Mouse (Mus musculus): ENCODE data around the gene Aloxe3. TPM values are rescaled to one million over a fixed set of nuclear protein-coding genes. Genes with fewer than 3 reads are reported as not detected.

Aloxe3 gene
- total and polyA plus RNA-seq, 3 experiments, result 0.13 TPM; not detected in 2

DNA sequence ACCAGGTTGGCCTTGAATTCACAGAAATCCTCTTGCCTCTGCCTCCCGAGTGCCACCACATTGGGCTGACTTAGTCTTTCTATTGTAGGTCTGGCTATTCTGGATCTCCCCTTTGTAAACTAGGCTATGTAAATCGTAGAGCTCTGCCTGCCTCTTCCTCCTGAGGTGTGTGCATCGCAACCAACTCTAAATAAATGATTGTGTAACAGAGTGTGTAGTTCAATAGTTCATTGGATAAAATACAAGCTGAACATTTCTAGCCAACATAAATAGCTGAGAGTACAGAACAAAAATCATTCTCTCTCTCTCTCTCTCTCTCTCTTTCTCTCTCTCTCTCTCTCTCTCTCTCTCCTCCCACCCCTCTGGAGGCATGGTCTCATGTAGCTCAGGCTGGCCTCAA, 11.1 kb upstream of the Aloxe3 start:
- no peak for DNase-seq (ENCODE audit: low read depth, low spot score)
- no peaks in the 10 kb centered on the region; the same call in 1 of the 2 replicates for H3K79me2 ChIP-seq (ENCODE audit: control insufficient read depth, insufficient read depth, low read length, poor library complexity)
- no peak overlapping the region for H3K4me3 ChIP-seq (ENCODE audit: control insufficient read depth in 1 of 2, insufficient read depth in 1 of 2, low read depth in 2 of 2, low read length in 2 of 2)
- H3K27me3 ChIP-seq (ENCODE audit: control insufficient read depth in 1 of 2, insufficient read depth in 2 of 2, low read length in 2 of 2), result no peaks in the 10 kb centered on the region
- TF ChIP-seq POLR2AphosphoS5 (IDR thresholded peaks at IDR 0.05; ENCODE audit: borderline replicate concordance, low read depth, low read length), result no peak
- no peak for TF ChIP-seq KAT2A (conservative IDR thresholded peaks at IDR 0.05; ENCODE audit: low read depth, low read length)
- peak; percentile 62; the same call in 1 of the 2 replicates for TF ChIP-seq JUND (IDR thresholded peaks at IDR 0.05; ENCODE audit: low read depth, low read length)
- H3K36me3 ChIP-seq (ENCODE audit: control insufficient read depth in 1 of 2, insufficient read depth in 2 of 2, low read length in 2 of 2), result peaks cover 0 to 11% of the 10 kb centered on the region in 2 experiments; a peak in 2 of 4 replicates
- H3K4me1 ChIP-seq (ENCODE audit: control insufficient read depth in 1 of 2, insufficient read depth in 2 of 2, low read length in 2 of 2), result peaks cover 0 to 22% of the 10 kb centered on the region in 2 experiments; a peak in 2 of 4 replicates
- H3K9me3 ChIP-seq (replicated peaks; ENCODE audit: insufficient read depth, low read length), result no peaks in the 10 kb centered on the region
- H3K9ac ChIP-seq (ENCODE audit: control insufficient read depth, low read depth, low read length, poor library complexity, severe bottlenecking), result no peak overlapping the region
- no peak overlapping the region for H3K27ac ChIP-seq (ENCODE audit: control insufficient read depth, low read depth, low read length)

DNA sequence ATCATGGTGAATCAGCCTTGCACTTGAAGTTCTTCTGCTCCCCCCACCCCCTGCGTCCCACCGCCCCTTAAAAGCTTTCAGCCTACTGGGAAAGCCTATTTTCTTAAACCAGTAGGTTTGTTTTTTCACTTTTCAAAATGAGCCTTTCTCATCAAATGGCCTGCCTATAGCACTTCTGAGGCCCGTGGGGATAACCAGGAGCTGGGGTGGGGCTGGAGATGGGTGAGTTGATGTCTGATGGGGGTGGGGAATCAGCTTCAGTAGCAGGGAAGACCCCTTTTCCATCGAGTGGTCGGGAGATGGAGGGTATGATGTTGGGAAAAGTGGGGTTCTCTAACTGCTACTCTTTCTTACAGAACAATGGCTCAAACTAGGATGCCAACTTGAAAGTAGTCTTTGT, 8.9 kb upstream of the Aloxe3 start:
- Histone ChIP-seq H3K4me1 (ENCODE audit: control insufficient read depth in 1 of 2, insufficient read depth in 2 of 2, low read length in 2 of 2) (peaks cover 0 to 14% of the 10 kb centered on the region in 2 experiments; a peak in 2 of 4 replicates), H3K36me3 (ENCODE audit: control insufficient read depth in 1 of 2, insufficient read depth in 2 of 2, low read length in 2 of 2) (peaks cover 0 to 9% of the 10 kb centered on the region in 2 experiments; a peak in 2 of 4 replicates), H3K9me3 (replicated peaks; ENCODE audit: insufficient read depth, low read length) (no peaks in the 10 kb centered on the region), H3K4me3 (ENCODE audit: control insufficient read depth in 1 of 2, insufficient read depth in 1 of 2, low read depth in 2 of 2, low read length in 2 of 2) (no peak overlapping the region; a peak in 1 of 4 replicates), H3K9ac (ENCODE audit: control insufficient read depth, low read depth, low read length, poor library complexity, severe bottlenecking) (no peak overlapping the region), H3K27ac (ENCODE audit: control insufficient read depth, low read depth, low read length) (no peak overlapping the region), H3K27me3 (ENCODE audit: control insufficient read depth in 1 of 2, insufficient read depth in 2 of 2, low read length in 2 of 2) (no peaks in the 10 kb centered on the region), H3K79me2 (ENCODE audit: control insufficient read depth, insufficient read depth, low read length, poor library complexity) (no peaks in the 10 kb centered on the region; the same call in 1 of the 2 replicates)
- no peak for TF ChIP-seq POLR2A (IDR thresholded peaks at IDR 0.05; ENCODE audit: control insufficient read depth in 1 of 2, insufficient read depth in 1 of 2, low read depth in 1 of 2, low read length in 2 of 2, poor library complexity in 1 of 2)
- TF ChIP-seq CHD1 (IDR thresholded peaks at IDR 0.05; ENCODE audit: low read depth, low read length), result no peak
- TF ChIP-seq USF1 (IDR thresholded peaks at IDR 0.05; ENCODE audit: low read depth, low read length), result no peak
- no peak for TF ChIP-seq NRF1 (IDR thresholded peaks at IDR 0.05; ENCODE audit: insufficient read depth, low read depth, low read length, poor library complexity, severe bottlenecking)
- TF ChIP-seq ELF1 (IDR thresholded peaks at IDR 0.05; ENCODE audit: low read depth, low read length), result no peak
- no peak for TF ChIP-seq MAFK (IDR thresholded peaks at IDR 0.05; ENCODE audit: borderline replicate concordance, low read depth, low read length)
- no peak for TF ChIP-seq ZMIZ1 (IDR thresholded peaks at IDR 0.05; ENCODE audit: low read depth, low read length)
- no peak for TF ChIP-seq MEF2A (IDR thresholded peaks at IDR 0.05; ENCODE audit: extremely low read depth, insufficient replicate concordance, low read depth, low read length, poor library complexity, severe bottlenecking)
- no peak for TF ChIP-seq ZKSCAN1 (IDR thresholded peaks at IDR 0.05; ENCODE audit: low read depth, low read length)
- no peak for TF ChIP-seq EP300 (IDR thresholded peaks at IDR 0.05; ENCODE audit: low read depth in 1 of 2, low read length in 2 of 2)
- peak; percentile 12 for DNase-seq (ENCODE audit: low read depth, low spot score)
